Mouse (Mus musculus) urinary bladder, postnatal 10 days (tissue): ENCODE results near the gene Olfr1191-ps1.
"Not testable (repeated sequence)": the region's sequence is repeated elsewhere in the genome, so short reads cannot be mapped to it uniquely, and the experiment has no call there.

Source experiments
- DNase-seq: peaks from one replicate; pipeline ENCODE4 v3.0.0; 2022; ENCODE audit warnings: low spot score

Olfr1191-ps1 gene

DNA sequence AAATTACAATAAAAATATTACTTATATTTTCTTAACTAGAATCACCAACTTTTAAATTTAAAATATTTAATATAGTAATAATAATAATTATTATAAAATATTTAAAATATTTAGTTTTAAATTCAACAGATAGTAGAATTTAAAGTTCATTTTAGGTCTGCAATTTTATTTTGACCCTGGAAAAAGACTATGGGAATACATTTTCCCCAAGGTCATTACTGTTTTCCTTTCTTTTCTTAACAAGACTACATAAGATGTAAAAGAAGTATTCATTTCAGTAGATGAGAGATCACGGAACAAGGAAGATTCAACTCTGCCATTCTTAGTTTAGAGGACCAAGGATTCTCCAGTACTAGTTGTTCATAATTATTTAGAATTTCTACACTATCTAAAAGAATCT is at the start of gene Olfr1191-ps1:
Olfr1191-ps1 (plus strand) TSS at position 301 of the 400 bp plus-strand sequence.
- not testable (repeated sequence) for DNase-seq

DNA sequence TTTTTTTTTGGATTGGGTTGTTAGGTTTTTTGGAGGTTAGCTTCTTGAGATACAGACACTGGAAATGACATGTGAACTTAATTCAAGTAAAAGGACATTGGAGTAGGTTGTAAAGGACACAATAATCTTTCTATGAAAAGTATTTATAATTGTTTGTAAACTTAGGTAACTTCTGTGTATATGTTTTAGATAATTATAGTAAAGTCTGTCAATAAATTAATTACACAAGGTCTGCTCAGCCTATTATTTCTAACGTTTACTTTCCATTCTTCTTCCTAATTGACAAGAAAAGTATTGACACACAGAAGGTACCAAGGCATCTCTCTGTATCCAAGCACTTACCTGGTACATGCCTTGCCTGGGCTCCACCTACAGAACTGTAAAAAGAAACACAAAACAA is 7.9 kb downstream of the Olfr1191-ps1 start, which contains the start of gene Olfr1192-ps1:
Olfr1192-ps1 (plus strand) TSS at position 301 of the 400 bp plus-strand sequence.
- DNase-seq: no peak

DNA sequence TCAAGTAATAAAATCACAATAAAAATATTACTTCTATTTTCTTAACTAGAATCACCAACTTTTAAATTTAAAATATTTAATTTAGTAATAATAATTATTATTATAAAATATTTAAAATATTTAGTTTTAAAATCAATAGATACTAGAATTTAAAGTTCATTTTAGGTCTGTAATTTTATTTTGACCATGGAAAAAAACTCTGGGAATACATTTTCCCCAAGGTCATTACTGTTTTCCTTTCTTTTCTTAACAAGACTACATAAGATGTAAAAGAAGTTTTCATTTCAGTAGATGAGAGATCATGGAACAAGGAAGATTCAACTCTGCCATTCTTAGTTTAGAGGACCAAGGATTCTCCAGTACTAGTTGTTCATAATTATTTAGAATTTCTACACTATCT is 35.0 kb downstream of the Olfr1191-ps1 start, which contains the start of gene Olfr1193:
Olfr1193 (plus strand) TSS at position 301 of the 400 bp plus-strand sequence.
- DNase-seq: not testable (repeated sequence)

DNA sequence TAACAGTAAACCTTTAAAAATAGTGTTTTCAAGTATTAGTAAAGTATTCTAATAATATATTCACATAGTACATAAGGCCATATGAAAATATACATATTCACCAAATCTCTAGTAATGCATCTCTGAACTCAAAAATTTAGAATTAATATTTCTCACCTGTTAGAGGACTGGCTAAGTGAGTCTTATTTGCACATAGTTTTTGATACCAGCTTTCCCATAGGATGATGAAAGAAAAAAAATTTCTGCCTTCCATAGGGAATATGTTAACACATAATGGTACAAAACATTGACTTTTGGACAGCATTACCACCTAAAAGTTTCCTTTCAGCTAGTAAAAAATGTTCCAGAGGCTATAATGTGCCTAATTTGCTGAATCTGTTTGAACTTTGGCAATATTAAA is 48.7 kb downstream of the Olfr1191-ps1 start, which contains the start of gene Olfr1195:
Olfr1195 (minus strand) TSS at position 101 of the 400 bp plus-strand sequence.
- DNase-seq: no peak
